Mouse (Mus musculus): ENCODE results near the gene Prcc.
"Not testable (repeated sequence)": the region's sequence is repeated elsewhere in the genome, so short reads cannot be mapped to it uniquely, and the experiment has no call there.

Gene Prcc

GRCm38 (mm10) chr3:87905880-87906485, 20.6 kb upstream of the Prcc start, which contains the start of gene Hdgf:
Gene Hdgf (plus strand): TSS chr3:87906321.
- peak; percentile 91 to 93 for DNase-seq

DNA sequence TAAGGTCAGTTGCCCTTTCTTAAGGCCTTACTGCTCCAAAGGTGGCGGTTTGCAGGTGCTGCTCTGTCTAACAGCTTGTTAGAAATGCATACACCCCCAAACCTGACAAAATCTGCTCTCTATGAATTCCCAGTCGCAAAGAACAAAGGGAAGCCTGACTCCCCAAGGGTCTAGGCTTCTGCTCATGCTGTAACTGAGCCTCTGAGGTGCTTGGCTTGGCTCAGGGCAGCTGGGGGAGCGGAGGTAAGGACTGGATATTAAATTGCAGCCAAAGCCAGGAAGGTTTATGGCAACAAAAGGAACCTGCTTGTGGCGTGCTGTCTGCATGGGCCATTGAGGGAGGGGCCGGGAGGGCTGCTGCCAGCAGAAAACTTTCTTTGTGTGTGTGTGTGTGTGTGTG, 18.4 kb upstream of the Prcc start:
- no peak for DNase-seq

DNA sequence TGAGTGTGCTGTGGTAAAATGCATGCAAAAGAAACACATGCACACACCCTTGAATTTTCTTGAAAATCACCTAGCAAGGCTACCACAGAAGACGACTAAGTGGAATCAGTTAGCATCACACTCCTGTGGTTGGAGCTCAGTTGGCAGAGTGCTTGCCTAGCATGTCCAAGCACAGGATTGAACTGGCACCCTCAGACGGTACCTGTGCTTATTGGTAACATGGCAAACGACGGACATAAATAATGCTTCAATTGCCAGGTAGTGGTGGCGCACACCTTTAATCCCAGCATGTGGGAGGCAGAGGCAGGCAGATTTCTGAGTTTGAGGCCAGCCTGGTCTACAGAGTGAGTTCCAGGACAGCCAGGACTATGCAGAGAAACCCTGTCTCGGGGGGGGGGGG, 16.6 kb upstream of the Prcc start:
- DNase-seq, result not testable (repeated sequence)

DNA sequence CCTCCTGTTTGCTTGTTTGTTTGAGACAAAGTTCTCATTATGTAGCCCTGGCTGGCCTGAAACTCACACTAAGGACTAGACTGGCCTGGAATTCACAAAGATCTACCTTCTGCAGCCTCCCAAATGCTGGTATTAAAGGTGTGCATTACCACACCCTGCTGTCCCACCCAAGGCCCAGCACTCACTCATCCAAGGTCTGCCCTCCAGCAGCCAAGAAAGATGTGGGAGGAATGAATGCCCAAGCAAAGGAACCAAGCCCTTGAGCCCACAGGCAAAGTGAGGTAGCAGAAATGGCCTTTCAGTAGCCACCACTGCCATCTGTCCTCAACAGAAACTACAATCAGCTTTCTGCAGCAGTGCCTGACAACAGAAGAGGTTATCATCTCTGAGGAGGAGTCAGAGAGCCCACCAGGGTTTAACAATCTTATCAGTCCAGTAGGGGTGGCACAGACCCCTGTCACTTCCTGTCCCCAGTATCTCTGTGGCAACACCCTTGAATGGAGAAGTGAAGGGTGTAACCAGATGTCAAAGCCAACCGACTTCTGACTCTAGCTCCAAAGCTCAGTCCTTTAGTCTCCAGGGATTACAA, 15.7 kb upstream of the Prcc start:
- no peak for DNase-seq

- DNase-seq, result no peak
Observed at GRCm38 (mm10) chr3:87899776-87900175, 14.4 kb upstream of the Prcc start.

DNA sequence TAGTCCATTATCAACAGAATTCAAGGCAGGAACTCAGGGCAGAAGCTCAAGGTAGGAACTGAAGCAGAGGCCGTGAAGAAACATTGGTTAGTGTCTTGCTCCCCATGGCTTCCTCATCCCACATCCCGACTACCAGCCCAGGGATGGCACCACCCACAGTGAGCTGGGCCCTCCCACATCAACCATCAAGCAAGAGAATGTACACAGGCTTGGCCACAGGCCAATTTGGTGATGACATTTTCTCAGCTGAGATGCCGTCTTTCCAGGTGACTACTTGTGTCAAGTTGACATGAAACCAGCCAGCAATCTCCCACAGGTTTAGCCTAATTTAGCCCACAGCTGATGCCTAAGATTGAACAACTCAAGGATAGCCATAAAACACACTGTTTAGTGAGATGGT, 13.9 kb upstream of the Prcc start:
- no peak for DNase-seq

DNA sequence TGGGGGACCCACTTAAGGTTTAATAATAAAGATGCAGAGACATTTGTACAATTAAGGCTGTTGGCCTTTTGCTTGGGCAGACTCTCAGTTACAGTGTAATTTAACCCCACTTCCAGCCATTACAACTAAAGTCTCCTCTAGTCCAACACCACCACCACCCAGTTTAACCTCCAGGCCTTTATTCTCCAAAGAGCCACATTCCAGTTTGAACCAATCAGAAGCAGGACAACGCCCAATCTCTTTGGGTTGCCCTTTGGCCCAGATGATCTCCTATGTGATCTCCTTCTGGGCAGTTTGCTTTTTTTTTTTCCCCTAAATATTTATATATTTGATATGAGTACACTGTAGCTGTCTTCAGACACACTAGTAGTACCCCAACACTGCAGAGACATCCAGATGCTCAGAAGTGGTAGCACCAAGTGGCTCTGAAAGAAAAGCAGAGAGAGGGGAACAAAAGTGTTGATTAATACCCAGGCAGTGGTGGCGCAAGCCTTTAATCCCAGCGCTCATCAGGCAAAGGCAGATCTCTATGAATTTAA, 8.0 kb upstream of the Prcc start:
- no peak for DNase-seq

GRCm38 (mm10) chr3:87891481-87891880, 6.1 kb upstream of the Prcc start:
- no peak for DNase-seq

DNA sequence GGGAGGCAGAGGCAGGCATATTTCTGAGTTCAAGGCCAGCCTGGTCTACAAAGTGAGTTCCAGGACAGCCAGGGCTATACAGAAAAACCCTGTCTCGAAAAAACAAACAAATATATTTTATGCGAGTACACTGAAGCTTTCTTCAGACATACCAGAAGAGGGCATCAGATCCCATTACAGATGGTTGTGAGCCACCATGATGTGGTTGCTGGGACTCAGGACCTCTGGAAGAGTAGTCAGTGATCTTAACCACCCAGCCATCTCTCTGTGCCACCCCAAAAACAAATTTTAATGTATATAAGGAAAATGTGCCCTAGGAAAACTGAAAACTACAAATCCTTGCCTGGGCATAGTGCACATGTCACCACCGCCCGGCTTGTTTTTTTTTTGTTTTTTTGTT, 2.0 kb upstream of the Prcc start:
- DNase-seq, result not testable (repeated sequence)

GRCm38 (mm10) chr3:87886416-87886815, 1.0 kb upstream of the Prcc start:
- no peak for DNase-seq

DNA sequence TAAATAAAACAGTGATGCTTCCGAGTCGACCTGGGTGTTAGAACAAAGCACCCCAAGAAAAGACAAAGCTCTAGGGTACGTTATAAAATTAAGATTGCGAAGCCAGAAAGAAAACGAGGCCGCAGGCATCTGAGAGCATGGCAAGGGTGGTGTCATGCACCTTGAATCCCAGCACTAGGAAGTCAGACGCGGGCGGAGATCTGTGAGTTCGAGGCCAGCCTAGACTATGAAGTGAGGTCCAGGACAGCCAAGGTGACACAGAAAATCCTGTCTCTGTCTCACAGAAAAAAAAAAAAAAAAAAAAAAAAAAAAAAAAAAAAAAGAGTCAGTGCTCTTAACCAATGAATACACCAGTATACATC, 577 bp upstream of the Prcc start:
- DNase-seq, result peak in 1 of 2 experiments; percentile 47

GRCm38 (mm10) chr3:87884708-87885251, 628 bp downstream of the Prcc start:
- DNase-seq, result peak; percentile 39 to 47

DNA sequence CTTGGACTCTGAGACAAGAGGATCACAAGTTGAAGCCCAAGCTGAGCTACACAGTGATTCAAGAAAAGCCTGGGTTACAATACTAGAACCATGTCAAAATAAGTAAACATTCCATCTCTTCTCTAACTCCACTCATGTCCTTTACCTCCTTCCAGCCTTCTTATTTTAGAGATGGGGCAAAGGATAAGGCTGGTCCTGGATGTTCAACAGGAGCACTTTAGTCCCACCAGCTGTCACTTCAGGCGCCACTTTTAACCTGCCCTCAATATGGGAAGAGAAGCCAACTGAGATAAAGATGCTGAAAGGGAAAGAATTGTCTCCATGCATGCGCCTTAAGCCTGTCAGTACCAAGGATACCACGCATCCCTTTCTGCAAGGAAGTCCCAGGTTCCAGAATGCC, 1.1 kb downstream of the Prcc start:
- DNase-seq, result no peak

DNA sequence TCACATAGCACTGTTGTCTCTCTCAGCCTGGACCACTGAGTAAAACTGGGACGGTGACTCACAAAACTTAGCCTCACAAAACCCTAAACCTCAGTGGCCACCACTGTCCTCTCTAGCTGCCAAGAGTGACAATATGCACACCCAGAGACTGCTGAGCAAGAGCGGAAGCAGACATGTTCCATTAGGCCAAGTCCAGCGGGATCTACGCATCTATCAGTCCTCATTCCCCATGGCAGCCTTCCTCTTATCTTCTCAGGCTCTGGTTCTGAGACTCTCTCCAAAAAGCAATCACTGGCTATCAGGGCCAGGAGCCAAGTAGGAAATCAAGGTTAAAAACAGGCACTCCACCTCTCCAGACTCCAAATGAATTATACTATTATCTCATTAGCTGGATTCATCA, 7.7 kb downstream of the Prcc start:
- no peak for DNase-seq

- not testable (repeated sequence) for DNase-seq
Observed at GRCm38 (mm10) chr3:87864111-87864510, 21.3 kb downstream of the Prcc start.

GRCm38 (mm10) chr3:87859813-87860212, 25.6 kb downstream of the Prcc start:
- peak; percentile 45 to 60 for DNase-seq

DNA sequence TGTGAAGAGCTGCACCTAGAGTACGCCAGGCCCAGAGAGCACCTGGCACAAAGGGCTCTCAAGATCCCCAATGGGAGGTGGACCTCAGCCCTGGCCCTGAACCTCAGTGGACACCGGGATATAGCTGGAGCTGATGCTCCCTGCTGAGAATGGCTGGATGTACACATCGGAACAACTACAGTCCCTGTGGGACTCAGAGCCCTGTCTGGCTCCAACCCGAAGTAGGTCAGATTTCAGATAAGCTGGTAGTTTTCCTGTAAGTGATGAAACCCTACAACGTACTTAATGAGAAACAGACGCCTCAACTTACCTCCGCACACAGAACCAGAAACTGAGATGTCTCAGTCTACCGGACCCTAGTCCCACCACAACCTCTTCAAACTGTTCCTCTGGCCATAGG, 27.7 kb downstream of the Prcc start:
- DNase-seq, result no peak

GRCm38 (mm10) chr3:87855936-87856335, 29.5 kb downstream of the Prcc start:
- no peak for DNase-seq

- DNase-seq, result no peak
Observed at GRCm38 (mm10) chr3:87854795-87855568, 30.4 kb downstream of the Prcc start.

DNA sequence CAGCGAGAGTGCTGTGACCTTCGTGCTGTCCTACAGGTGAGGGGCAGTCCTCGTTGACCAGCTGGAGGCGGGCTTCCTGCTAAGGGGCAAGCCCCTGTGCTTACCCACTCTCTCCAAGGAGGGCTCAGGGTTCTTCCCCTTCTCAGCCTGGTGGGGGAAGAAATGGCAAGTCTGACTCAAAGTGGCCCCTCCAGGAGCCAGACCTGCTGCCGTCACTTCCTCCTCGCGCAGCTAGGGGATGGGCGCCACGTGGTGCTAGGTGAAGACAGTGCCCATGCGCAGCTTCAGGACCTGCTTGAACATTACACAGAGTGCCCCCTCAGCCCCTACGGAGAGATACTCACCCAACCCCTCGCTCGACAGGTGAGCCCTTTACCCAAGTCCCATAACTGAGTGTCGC, 36.3 kb downstream of the Prcc start:
- no peak for DNase-seq

GRCm38 (mm10) chr3:87847680-87848079, 37.7 kb downstream of the Prcc start:
- no peak for DNase-seq

DNA sequence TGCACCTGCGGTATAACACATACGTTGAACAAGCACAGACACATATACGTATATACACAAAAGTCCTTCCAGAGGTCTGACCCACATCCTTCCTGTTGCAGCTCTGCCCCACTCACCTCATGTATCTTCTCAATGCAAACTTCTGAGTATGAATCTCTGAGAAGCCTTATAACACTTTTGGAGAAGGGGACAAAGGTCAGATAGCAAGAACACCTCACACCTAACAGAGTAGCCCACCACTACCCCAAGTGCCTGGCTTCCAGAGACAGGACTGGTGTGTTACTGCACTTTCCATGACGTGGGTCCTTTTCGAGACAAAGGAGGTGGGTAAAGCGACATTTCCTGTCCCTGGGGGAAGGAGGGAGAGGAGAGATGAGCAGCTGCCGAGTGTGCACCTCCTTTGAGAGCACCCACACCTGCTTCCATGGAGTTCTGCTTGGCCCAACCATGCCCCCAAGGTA, 38.7 kb downstream of the Prcc start, which contains the start of gene Sh2d2a:
Gene Sh2d2a (plus strand): TSS at position 106 of the 461 bp plus-strand sequence.
- no peak for DNase-seq

DNA sequence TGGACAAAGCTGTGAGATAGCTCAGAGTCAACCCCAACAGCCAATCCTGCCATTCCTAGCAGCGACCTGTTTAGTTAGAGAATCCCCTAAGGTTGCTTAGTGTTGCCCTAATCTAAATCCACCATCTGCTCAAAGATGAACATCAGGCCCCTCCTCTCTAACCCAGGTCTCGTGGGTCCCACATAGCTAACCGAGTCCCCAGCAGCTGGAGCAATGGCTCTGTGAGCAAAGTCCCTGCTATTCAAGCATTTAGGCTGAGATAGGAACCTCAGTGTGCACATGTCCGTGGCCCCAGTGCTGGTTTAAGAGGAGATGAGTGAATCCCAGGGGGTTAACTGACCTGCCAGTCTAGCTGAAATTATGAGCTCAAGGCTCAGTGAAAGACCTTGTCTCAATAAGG, 39.2 kb downstream of the Prcc start:
- no peak for DNase-seq
